Mouse (Mus musculus) liver, embryonic 16.5 days (tissue): ENCODE measurements around the gene Syde1. TPM values are rescaled to one million over a fixed set of nuclear protein-coding genes. Genes with fewer than 3 reads are reported as not detected.
"Not testable (repeated sequence)": the region's sequence is repeated elsewhere in the genome, so short reads cannot be mapped to it uniquely, and the experiment has no call there.

Source experiments
- ATAC-seq: fragments of 200-750 bp; cut with Nextera tagmentation; 2 replicates; pipeline ENCODE4 v1.8.0; 2017; ENCODE audit warnings: low read depth, mild to moderate bottlenecking, moderate number of reproducible peaks, moderate library complexity
- H3K27ac ChIP-seq: fragments of 300-500 bp; sonication (generic); 2 replicates; pipeline ENCODE4 v1.5.1; 2014; ENCODE audit warnings: mild to moderate bottlenecking, low read length
- H3K27me3 ChIP-seq: fragments of 300-500 bp; sonication (generic); 2 replicates; pipeline ENCODE4 v1.6.1; 2014; ENCODE audit warnings: low read depth, low read length, mixed read lengths; ENCODE audit not compliant: control insufficient read depth, insufficient read depth
- H3K36me3 ChIP-seq: fragments of 300-500 bp; sonication (generic); 2 replicates; pipeline ENCODE4 v1.6.1; 2014; ENCODE audit warnings: mild to moderate bottlenecking; ENCODE audit not compliant: control insufficient read depth, insufficient read depth
- H3K4me1 ChIP-seq: fragments of 300-500 bp; sonication (generic); 2 replicates; pipeline ENCODE4 v1.6.1; 2014; ENCODE audit warnings: low read depth, low read length, mixed read lengths; ENCODE audit not compliant: control insufficient read depth
- H3K4me2 ChIP-seq: fragments of 300-500 bp; sonication (generic); 2 replicates; pipeline ENCODE4 v1.6.1; 2014; ENCODE audit warnings: low read depth, low read length, mixed read lengths
- H3K4me3 ChIP-seq: fragments of 300-500 bp; sonication (generic); 2 replicates; pipeline ENCODE4 v1.5.1; 2014; ENCODE audit warnings: low read depth, mild to moderate bottlenecking, low read length
- H3K9ac ChIP-seq: fragments of 300-500 bp; sonication (generic); 2 replicates; pipeline ENCODE4 v1.6.1; 2014; ENCODE audit warnings: low read depth, low read length
- H3K9me3 ChIP-seq: fragments of 300-500 bp; sonication (generic); replicated peaks from 2 replicates; pipeline ENCODE4 v1.6.1; 2016; ENCODE audit warnings: low read length; ENCODE audit not compliant: control insufficient read depth
- WGBS: fragments of 180-500 bp; shearing (Covaris S2); extraction: QIAGEN DNeasy Blood & Tissue Kit; methylation state at CpG from one replicate; pipeline ENCODE4 v1.1.7; 2014; ENCODE audit not compliant: insufficient replicate concordance; 5-methylcytosine and 5-hydroxymethylcytosine counted together
- polyA plus RNA-seq: library from polyadenylated mRNA; unstranded; fragments of >200 nt; fragmentation: Nextera tagmentation; extraction: Ambion mirVana; gene quantifications from 2 replicates; pipeline ENCODE4 v1.2.1, GENCODE M21; 2015

The Syde1 gene
- polyA plus RNA-seq: 1.0 and 1.5 TPM in 2 replicates

DNA sequence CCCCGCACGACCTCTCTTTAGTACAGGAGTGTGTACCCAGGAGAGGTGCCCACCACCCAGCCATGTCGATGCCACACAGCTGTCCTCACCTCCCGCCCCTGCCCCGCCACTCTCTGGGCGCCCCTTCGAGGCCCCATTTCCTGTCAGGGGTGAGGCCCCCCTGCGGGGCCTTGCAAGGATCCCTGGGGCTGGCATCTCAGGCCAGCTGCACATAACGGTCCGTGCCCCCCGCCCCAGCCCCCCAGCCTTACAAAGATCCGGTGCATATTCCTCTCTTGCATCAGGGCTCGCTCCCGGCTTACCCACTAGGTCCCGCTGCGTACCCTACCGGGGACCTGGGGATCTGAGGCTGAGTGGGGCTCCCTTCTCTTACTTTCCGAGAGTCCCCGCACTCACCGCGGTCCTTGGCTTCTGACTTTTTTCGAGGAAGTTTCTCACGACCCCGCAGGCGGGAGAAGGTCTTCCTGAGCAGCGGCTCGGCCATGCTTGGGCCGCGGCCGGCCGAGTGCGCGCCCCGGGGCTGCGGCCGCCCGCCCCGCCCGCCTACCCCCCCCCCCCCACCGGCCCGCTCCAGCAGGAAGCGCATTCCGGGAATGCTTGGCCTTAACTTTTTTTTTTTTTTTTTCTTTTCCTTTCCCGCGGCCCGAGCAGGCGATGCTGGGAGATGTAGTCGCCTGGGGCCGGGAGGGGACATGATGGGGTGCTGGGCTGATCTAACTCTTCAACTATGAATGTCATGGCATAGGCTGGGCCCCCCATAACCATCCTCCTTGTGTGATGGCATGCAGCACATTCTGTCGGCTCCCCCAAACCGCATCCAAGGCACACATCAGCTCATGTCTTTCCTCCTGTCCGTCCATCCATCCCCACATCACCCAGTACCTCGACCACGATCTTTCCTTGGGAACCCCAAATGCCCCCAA lies at the start of gene Syde1:
Gene Syde1, minus strand, starts transcription at position 559 of the 923 bp plus-strand sequence.
- Histone ChIP-seq H3K4me1 (no peaks in the 10 kb centered on the region), H3K27ac (peak within 1 kb of the TSS; percentile 53), H3K4me3 (peak within 1 kb of the TSS; percentile 52), H3K36me3 (no peaks in the 10 kb centered on the region), H3K9ac (peak within 1 kb of the TSS; percentile 31; the same call in 1 of the 2 replicates), H3K4me2 (peak within 1 kb of the TSS; percentile 51), H3K9me3 (no peaks in the 10 kb centered on the region), H3K27me3 (peaks cover 31% of the 10 kb centered on the region)
- ATAC-seq: peak; percentile 35; the same call in 1 of the 2 replicates
- 4% methylated on average over 47 of the region's 54 CpGs for WGBS

DNA sequence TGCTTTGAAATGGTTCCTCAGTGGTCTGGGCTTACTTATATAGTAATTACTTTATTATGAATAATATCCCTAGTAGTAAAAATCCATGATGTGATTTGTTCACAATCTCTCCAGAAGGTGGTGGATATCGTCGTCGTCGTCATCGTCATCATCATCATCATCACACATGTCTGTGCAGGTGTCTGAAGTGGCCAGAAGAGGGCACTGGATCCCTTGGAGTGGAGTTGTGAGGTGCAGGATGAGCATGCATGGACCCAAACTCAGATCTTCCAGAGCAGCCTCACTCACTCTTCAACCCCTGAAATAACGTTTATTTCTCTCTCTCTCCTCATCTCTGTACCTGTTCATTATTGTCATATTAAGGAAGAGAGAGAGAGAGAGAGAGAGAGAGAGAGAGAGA lies 40.5 kb upstream of the Syde1 start:
- H3K27me3 ChIP-seq: no peaks in the 10 kb centered on the region

DNA sequence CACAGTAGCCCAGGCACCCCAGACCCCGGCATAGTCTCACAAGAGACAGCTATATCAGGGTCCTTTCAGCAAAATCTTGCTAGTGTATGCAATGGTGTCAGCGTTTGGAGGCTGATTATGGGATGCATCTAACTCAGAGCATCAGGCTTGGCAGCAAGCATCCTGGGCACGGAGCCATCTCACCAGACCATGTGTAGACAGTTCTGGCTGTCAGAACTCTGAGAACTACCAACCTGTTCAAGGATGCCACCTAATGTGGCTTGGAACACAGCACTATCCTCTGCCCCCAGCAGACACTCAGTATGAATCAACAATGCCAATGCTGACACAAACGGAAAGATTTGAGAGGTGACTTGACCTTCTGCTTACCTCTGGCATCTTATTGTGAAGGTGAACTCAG lies 38.4 kb upstream of the Syde1 start:
- Histone ChIP-seq H3K27ac (no peak overlapping the region), H3K9me3 (no peaks in the 10 kb centered on the region), H3K9ac (no peak overlapping the region), H3K36me3 (no peaks in the 10 kb centered on the region), H3K4me3 (no peak overlapping the region), H3K4me2 (no peak overlapping the region), H3K27me3 (no peaks in the 10 kb centered on the region), H3K4me1 (no peaks in the 10 kb centered on the region)
- 58% methylated on average over 4 of the region's 4 CpGs for WGBS
- no peak for ATAC-seq

More for the DNA sequence above, 40.5 kb upstream of the Syde1 start:
- Histone ChIP-seq H3K4me3 (no peak overlapping the region), H3K27ac (no peak overlapping the region), H3K9me3 (no peaks in the 10 kb centered on the region), H3K4me2 (no peak overlapping the region), H3K9ac (no peak overlapping the region), H3K4me1 (no peaks in the 10 kb centered on the region), H3K36me3 (no peaks in the 10 kb centered on the region)
- WGBS: 10% methylated on average over 6 of the region's 6 CpGs
- ATAC-seq: no peak

DNA sequence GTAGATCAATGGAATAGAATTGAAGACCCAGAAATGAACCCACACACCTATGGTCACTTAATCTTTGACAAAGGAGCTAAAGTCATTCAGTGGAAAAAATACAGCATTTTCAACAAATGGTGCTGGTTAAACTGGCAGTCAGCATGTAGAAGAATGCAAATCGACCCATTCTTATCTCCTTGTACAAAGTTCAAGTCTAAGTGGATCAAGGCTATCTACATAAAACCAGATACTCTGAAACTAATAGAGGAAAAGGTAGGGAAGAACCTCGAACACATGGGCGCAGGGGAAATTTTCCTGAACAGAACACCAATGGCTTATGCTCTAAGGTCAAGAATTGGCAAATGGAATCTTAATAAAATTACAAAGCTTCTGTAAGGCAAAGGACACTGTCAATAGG lies 31.4 kb upstream of the Syde1 start:
- H3K4me1 ChIP-seq, H3K9ac ChIP-seq, H3K27me3 ChIP-seq, H3K4me2 ChIP-seq, H3K9me3 ChIP-seq, H3K36me3 ChIP-seq, ATAC-seq, H3K4me3 ChIP-seq, H3K27ac ChIP-seq: not testable (repeated sequence)
- WGBS: 50% methylated on average over 3 of the region's 3 CpGs

DNA sequence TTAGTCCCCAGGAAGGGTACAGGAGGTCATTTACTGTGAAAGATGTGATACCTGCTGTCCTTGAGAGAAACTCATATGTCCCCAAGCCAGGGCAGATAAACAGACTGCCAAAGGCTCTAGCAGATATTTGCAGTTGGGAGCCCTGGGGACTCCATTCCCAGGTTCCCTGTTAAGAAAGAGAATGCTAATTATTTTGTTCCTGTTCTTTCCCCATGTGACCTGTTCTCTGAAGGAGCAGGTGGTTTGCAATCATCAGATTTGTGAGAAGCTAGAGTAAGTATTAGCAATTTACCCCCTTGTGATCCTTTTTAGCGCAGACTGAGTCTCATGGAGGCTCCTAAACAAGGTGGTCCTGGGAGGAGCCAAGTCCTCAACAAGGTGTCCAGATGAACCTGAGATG lies 26.2 kb upstream of the Syde1 start, which contains the start of gene Olfr1357:
Gene Olfr1357, minus strand, starts transcription at position 101 of the 400 bp plus-strand sequence.
- ATAC-seq: no peak
- 80% methylated on average over 1 of the region's 1 CpGs for WGBS

DNA sequence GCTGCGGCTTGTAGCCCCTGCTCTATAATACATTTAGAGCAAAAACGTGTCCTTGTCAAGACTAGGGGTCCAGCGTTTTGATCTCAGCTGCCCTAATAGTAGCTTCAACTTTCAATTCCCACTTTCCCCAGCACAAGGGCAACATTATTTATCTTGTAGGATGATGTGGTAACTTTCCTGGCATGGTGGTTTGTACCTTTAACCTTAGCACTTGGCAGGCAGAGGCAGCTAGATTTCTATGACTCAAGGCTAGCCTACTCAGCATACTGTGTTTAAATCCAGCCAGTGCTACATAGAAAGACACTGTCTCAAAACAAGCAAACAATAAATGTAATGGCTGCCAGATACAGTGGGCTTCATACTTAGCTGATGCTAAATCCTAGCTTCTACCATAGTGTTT lies 15.8 kb upstream of the Syde1 start:
- Histone ChIP-seq H3K9ac (no peak overlapping the region), H3K27me3 (0 out of 2 replicates have a peak, but pooled peaks cover 2% of the 10 kb centered on the region), H3K36me3 (no peaks in the 10 kb centered on the region), H3K4me2 (no peak overlapping the region), H3K9me3 (no peaks in the 10 kb centered on the region), H3K4me1 (no peaks in the 10 kb centered on the region), H3K4me3 (no peak overlapping the region), H3K27ac (no peak overlapping the region)
- no peak for ATAC-seq
- 50% methylated on average over 3 of the region's 3 CpGs for WGBS

More for the DNA sequence above, 26.2 kb upstream of the Syde1 start, which contains the start of gene Olfr1357:
- H3K4me1 ChIP-seq: no peaks in the 10 kb centered on the region
- no peaks in the 10 kb centered on the region for H3K27me3 ChIP-seq
- H3K27ac ChIP-seq: no peak within 1 kb of the TSS
- no peak within 1 kb of the TSS for H3K4me3 ChIP-seq
- no peaks in the 10 kb centered on the region for H3K36me3 ChIP-seq
- H3K9me3 ChIP-seq: no peaks in the 10 kb centered on the region
- no peak within 1 kb of the TSS for H3K4me2 ChIP-seq
- H3K9ac ChIP-seq: no peak within 1 kb of the TSS

DNA sequence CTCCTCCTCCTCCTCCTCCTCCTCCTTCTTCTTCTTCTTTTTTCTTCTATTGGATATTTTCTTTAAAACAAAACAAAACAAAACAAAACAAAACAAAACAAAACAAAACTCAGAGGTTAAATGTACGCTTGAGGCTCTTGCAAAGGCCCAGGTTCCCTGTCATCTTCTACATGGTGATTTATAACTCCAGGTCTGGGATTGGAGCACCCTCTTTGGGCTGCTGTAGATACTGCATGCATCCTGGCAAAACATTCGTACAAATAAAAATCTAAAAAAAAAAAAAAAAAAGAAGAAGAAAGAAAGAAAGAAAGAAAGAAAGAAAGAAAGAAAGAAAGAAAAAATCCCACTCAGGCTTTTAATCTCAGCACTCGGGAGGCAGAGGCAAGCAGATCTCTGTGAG lies 13.3 kb upstream of the Syde1 start:
- WGBS: 26% methylated on average over 3 of the region's 3 CpGs
- no peaks in the 10 kb centered on the region for H3K9me3 ChIP-seq
- no peak overlapping the region for H3K4me3 ChIP-seq
- no peak overlapping the region for H3K27ac ChIP-seq
- no peaks in the 10 kb centered on the region for H3K36me3 ChIP-seq
- no peak overlapping the region for H3K9ac ChIP-seq
- peaks cover 5% of the 10 kb centered on the region; the same call in 1 of the 2 replicates for H3K27me3 ChIP-seq
- no peaks in the 10 kb centered on the region for H3K4me1 ChIP-seq
- ATAC-seq: no peak
- H3K4me2 ChIP-seq: no peak overlapping the region

DNA sequence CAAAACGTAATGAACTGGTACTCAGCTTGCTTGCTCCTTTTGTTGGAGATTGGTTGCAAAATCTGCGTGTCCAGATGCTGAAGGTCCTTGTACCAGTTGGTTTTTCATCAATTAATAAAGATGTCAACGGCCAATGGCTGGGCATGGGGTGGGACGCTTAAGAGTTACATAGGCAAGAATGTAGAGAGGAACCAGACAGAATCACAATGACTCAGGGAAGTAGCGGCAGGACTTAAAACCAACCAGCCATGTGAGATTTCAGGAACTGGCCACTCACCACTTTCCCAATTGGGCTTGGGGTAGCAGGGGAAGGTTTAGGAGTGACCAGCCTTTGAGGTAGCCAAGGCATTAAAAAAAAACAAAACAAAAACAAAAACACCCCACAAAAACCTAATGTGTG lies 8.1 kb upstream of the Syde1 start:
- no peaks in the 10 kb centered on the region for H3K36me3 ChIP-seq
- no peak overlapping the region for H3K27ac ChIP-seq
- no peak overlapping the region for H3K4me2 ChIP-seq
- no peak overlapping the region for H3K9ac ChIP-seq
- no peak overlapping the region for H3K4me3 ChIP-seq
- 55% methylated on average over 5 of the region's 5 CpGs for WGBS
- H3K9me3 ChIP-seq: no peaks in the 10 kb centered on the region
- no peak for ATAC-seq
- peaks cover 5% of the 10 kb centered on the region for H3K27me3 ChIP-seq
- no peaks in the 10 kb centered on the region for H3K4me1 ChIP-seq

DNA sequence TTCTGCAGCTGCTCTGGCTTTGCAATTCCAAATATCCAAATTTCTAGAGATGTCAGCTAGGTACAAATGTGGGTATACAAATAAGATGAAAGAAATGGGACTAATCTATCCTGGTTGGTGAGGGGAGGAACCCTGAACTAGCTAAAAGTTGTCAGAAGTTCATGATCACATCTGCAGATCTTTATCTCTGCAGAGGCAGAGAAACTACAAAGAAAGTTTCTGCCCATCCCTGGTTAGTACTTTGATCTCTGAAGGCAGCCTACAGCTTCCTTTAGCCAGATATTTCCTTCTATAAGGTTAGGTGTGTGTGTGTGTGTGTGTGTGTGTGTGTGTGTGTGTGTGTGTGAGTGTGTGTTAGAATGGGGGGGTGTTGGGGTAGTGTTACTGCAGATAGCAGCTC lies 2.8 kb upstream of the Syde1 start:
- no peak overlapping the region for H3K27ac ChIP-seq
- H3K4me2 ChIP-seq: no peak overlapping the region
- no peak for ATAC-seq
- H3K36me3 ChIP-seq: no peaks in the 10 kb centered on the region
- no peak overlapping the region for H3K4me3 ChIP-seq
- no peak overlapping the region for H3K9ac ChIP-seq
- no peaks in the 10 kb centered on the region for H3K9me3 ChIP-seq
- peaks cover 32% of the 10 kb centered on the region for H3K27me3 ChIP-seq
- no peaks in the 10 kb centered on the region for H3K4me1 ChIP-seq
